13 mouse cellular contexts compared by ENCODE assay signal in genomic region chr16:29536411-29537204, GRCm38 (mm10). TPM values are rescaled to one million over a fixed set of nuclear protein-coding genes. Genes with fewer than 3 reads are reported as not detected.
A peak's percentile ranks its signal among the peaks of the same experiment; 100 is the strongest.
DNase-seq lines count a peak whose midpoint lies in the region; ATAC-seq and TF ChIP-seq lines count a peak whose summit lies in the region.
"Had no signal": no experiment of that assay in that cellular context is flagged by ENCODE, and none has a peak within 500 bp of the region (broad histone marks: within the 10 kb centered on the region; RNA-seq: fewer than 3 reads in every experiment).

No protein-coding gene starts in this region.

- TF ChIP-seq POLR2A in cerebellum, adult 2 months (IDR thresholded peaks at IDR 0.05; ENCODE audit: borderline replicate concordance, insufficient read depth, low read length) = no peak

- WGBS in cerebellum, adult 2 months = 38% methylated on average over 15 of the region's 15 CpGs
- WGBS in lung, embryonic 14.5 days = 65% methylated on average over 15 of the region's 15 CpGs

- no peaks in the 10 kb centered on the region for H3K9me3 ChIP-seq in lung, embryonic 14.5 days (ENCODE audit: low read depth, low read length)
- H3K9me3 ChIP-seq: limb, embryonic 12.5 days; neural tube, embryonic 13.5 days had no signal

- DNase-seq in cerebellum, adult 2 months = peak; percentile 16 to 17
- peak; percentile 28 for DNase-seq in lung, embryonic 14.5 days
- DNase-seq in lung, postnatal 4 days = no peak
- DNase-seq in layer of hippocampus, postnatal 14 days (ENCODE audit: low spot score in 2 of 2) = peak; percentile 35 to 59
- peak; percentile 75 for DNase-seq in testis, postnatal 10 days (ENCODE audit: low spot score)
- DNase-seq in thymus, postnatal 10 days (ENCODE audit: low spot score in 2 of 2) = no peak
- DNase-seq: embryo, embryonic 11 days; gastrocnemius, postnatal 25 days; lung, postnatal 36 days had no signal

- no peak overlapping the region for H3K9ac ChIP-seq in lung, embryonic 14.5 days
- H3K9ac ChIP-seq: limb, embryonic 12.5 days; neural tube, embryonic 13.5 days had no signal

- no peak overlapping the region for H3K4me2 ChIP-seq in lung, embryonic 14.5 days
- H3K4me2 ChIP-seq: limb, embryonic 12.5 days; neural tube, embryonic 13.5 days had no signal

- H3K27ac ChIP-seq in cerebellum, adult 2 months (ENCODE audit: insufficient read depth, low read length) = no peak overlapping the region
- no peak overlapping the region for H3K27ac ChIP-seq in lung, embryonic 14.5 days (ENCODE audit: low read depth)
- H3K27ac ChIP-seq: limb, embryonic 12.5 days; neural tube, embryonic 13.5 days had no signal

- no peaks in the 10 kb centered on the region for H3K36me3 ChIP-seq in lung, embryonic 14.5 days (ENCODE audit: insufficient read depth)
- H3K36me3 ChIP-seq: limb, embryonic 12.5 days; neural tube, embryonic 13.5 days had no signal

- no peaks in the 10 kb centered on the region for H3K27me3 ChIP-seq in cerebellum, adult 2 months (ENCODE audit: control insufficient read depth, insufficient read depth, low read length)
- no peaks in the 10 kb centered on the region for H3K27me3 ChIP-seq in lung, embryonic 14.5 days (ENCODE audit: insufficient read depth, low read length)
- H3K27me3 ChIP-seq: limb, embryonic 12.5 days; neural tube, embryonic 13.5 days had no signal

- H3K4me3 ChIP-seq in cerebellum, adult 2 months (replicated peaks; ENCODE audit: insufficient read depth, low read depth, low read length) = no peak overlapping the region
- H3K4me3 ChIP-seq in lung, embryonic 14.5 days (ENCODE audit: low read depth, low read length) = no peak overlapping the region
- H3K4me3 ChIP-seq: limb, embryonic 12.5 days; neural tube, embryonic 13.5 days had no signal

- TF ChIP-seq CTCF in cerebellum, adult 2 months (IDR thresholded peaks at IDR 0.05; ENCODE audit: borderline replicate concordance, insufficient read depth, low read depth, low read length) = no peak
- no peak for TF ChIP-seq CTCF in lung, embryonic 14.5 days (IDR thresholded peaks at IDR 0.05; ENCODE audit: low read depth)

- no peak for ATAC-seq in cerebellum, adult (ENCODE audit: insufficient number of reproducible peaks, low FRiP score, low TSS enrichment)
- no peak for ATAC-seq in lung, embryonic 14.5 days (ENCODE audit: insufficient read depth)
- no peak for ATAC-seq in CD4-positive, CD25-positive, alpha-beta regulatory T cell, adult 4 months

- no peaks in the 10 kb centered on the region for H3K4me1 ChIP-seq in cerebellum, adult 2 months (ENCODE audit: control insufficient read depth, insufficient read depth, low read length)
- H3K4me1 ChIP-seq in lung, embryonic 14.5 days (ENCODE audit: insufficient read depth) = no peaks in the 10 kb centered on the region
- H3K4me1 ChIP-seq: limb, embryonic 12.5 days; neural tube, embryonic 13.5 days had no signal

RNA-seq across cellular contexts. Expression of gene Atp13a4, which starts 8.1 kb away (rescaled TPM):
- polyA plus RNA-seq in cerebellum, adult 2 months (2012; rRNA removed) = 26.5 and 34.6 TPM in 2 replicates
- 0.71 and 1.2 TPM in 2 replicates for polyA plus RNA-seq in lung, embryonic 14.5 days (2014; fragmentation: Nextera tagmentation; extraction: Ambion mirVana)
- total RNA-seq in layer of hippocampus, postnatal 14 days (2021) = 10 to 100 TPM; 15.0 to 19.4 TPM
- under 1 TPM in 1 of 2 experiments, not detected in 1; 0.34 TPM for polyA plus RNA-seq in CD4-positive, CD25-positive, alpha-beta regulatory T cell, adult 4 months (2017; shearing (Covaris generic))
- total RNA-seq: gastrocnemius, postnatal 25 days had no signal
- polyA plus RNA-seq: limb, embryonic 12.5 days had no signal

RNA-seq across cellular contexts. Expression of gene Opa1, which starts 42.5 kb away (rescaled TPM):
- 53.1 and 53.5 TPM in 2 replicates for polyA plus RNA-seq in cerebellum, adult 2 months (2012; rRNA removed)
- 39.1 and 41.1 TPM in 2 replicates for polyA plus RNA-seq in lung, embryonic 14.5 days (2014; fragmentation: Nextera tagmentation; extraction: Ambion mirVana)
- 100 to 1,000 TPM; 105 to 109 TPM for total RNA-seq in layer of hippocampus, postnatal 14 days (2021)
- 10 to 100 TPM; 22.9 to 25.0 TPM for polyA plus RNA-seq in CD4-positive, CD25-positive, alpha-beta regulatory T cell, adult 4 months (2017; shearing (Covaris generic))

Comparison
In these comparisons a context has a peak if more than half of its experiments do, and no peak if none do; other contexts are left out.
1. DNase-seq: peak in cerebellum, adult 2 months (2 of 2), lung, embryonic 14.5 days (single experiment), layer of hippocampus, postnatal 14 days (2 of 2) and testis, postnatal 10 days (single experiment); none in lung, postnatal 4 days (0 of 2) and thymus, postnatal 10 days (0 of 2).
2. RNA of gene Atp13a4, which starts 8.1 kb away (polyA plus RNA-seq): 26.5 to 34.6 TPM in cerebellum, adult 2 months; 0.71 to 1.2 TPM in lung, embryonic 14.5 days and 0.34 TPM in CD4-positive, CD25-positive, alpha-beta regulatory T cell, adult 4 months; every median in the first group is over 10 times any median in the second.